Mouse (Mus musculus): ENCODE measurements at regions not wholly inside any gene's neighbourhood (a gene's known extent, or its start where the extent isn't known, plus 50 kb on each side); places are given as distances from the start of the nearest gene placed in this dataset.

- no peak for TF ChIP-seq GATA1 (IDR thresholded peaks at IDR 0.05; ENCODE audit: borderline replicate concordance, low read length)
- TF ChIP-seq FLI1 (IDR thresholded peaks at IDR 0.05; ENCODE audit: low read length), result no peak
- Histone ChIP-seq H3K27me3 (replicated peaks) (peaks cover 3% of the 10 kb centered on the region), H3K4me3 (replicated peaks) (no peak overlapping the region), H3K9me3 (peaks cover 5% of the 10 kb centered on the region; the same call in 1 of the 2 replicates), H3K4me1 (peaks cover 4% of the 10 kb centered on the region; the same call in 1 of the 2 replicates), H3K36me3 (replicated peaks; ENCODE audit: low read length) (no peaks in the 10 kb centered on the region)
Observed at GRCm38 (mm10) chr1:35759010-35759409, 309.2 kb upstream of the Hs6st1 start.

DNA sequence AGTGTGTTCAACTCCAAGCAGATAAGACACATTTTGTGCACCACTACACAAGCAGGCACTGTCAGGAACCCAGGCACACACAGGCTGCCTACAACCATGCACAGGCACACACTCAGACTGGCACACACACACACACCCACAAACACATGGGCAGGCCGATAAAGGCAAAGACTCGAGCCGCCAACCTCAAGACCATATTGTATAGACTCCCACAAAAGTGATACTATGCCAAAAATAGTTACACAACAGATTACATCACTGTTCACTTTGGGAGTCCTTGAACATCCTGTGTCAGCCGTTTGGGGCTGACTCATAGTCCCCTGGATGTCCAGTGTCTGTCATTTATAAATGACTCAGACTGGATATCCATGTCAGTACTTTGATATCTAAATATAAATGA lies 308.6 kb upstream of the Hs6st1 start:
- Histone ChIP-seq H3K27me3 (replicated peaks) (peaks cover 3% of the 10 kb centered on the region), H3K4me1 (peaks cover 4% of the 10 kb centered on the region; the same call in 1 of the 2 replicates), H3K4me3 (replicated peaks) (peak overlapping the region; percentile 12), H3K36me3 (replicated peaks; ENCODE audit: low read length) (no peaks in the 10 kb centered on the region), H3K9me3 (peaks cover 5% of the 10 kb centered on the region; the same call in 1 of the 2 replicates)
- TF ChIP-seq GATA1 (IDR thresholded peaks at IDR 0.05; ENCODE audit: borderline replicate concordance, low read length) (no peak), FLI1 (IDR thresholded peaks at IDR 0.05; ENCODE audit: low read length) (no peak)

DNA sequence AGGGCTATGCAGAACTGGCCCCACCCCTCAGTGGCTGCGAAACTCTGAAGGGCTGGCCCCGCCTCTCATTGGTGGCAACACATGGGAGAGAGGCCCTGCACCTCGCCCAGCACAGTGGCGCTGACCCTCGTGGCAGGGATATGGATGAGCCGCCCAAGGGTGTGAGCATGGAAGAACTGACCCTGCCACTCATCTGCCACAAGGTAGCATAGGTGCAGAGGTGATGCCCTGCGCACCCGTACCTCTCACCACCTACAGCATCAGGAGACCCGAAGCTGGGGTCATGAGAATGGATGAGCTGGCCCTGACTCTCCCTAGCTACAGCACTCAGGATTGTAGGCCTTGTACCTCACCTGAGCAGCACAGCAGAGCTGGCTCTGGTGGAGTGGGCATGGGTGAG lies 305.1 kb upstream of the Hs6st1 start:
- Histone ChIP-seq H3K27me3 (replicated peaks) (peaks cover 5% of the 10 kb centered on the region), H3K36me3 (replicated peaks; ENCODE audit: low read length) (no peaks in the 10 kb centered on the region), H3K9me3 (peaks cover 5% of the 10 kb centered on the region; the same call in 1 of the 2 replicates), H3K4me3 (replicated peaks) (no peak overlapping the region), H3K4me1 (peaks cover 4% of the 10 kb centered on the region; the same call in 1 of the 2 replicates)
- no peak for TF ChIP-seq GATA1 (IDR thresholded peaks at IDR 0.05; ENCODE audit: borderline replicate concordance, low read length)
- TF ChIP-seq FLI1 (IDR thresholded peaks at IDR 0.05; ENCODE audit: low read length), result no peak

- H3K27me3 ChIP-seq (replicated peaks), result peaks cover 5% of the 10 kb centered on the region
- peaks cover 5% of the 10 kb centered on the region; the same call in 1 of the 2 replicates for H3K9me3 ChIP-seq
- no peak for TF ChIP-seq GATA1 (IDR thresholded peaks at IDR 0.05; ENCODE audit: borderline replicate concordance, low read length)
- no peak for TF ChIP-seq FLI1 (IDR thresholded peaks at IDR 0.05; ENCODE audit: low read length)
- no peak overlapping the region for H3K4me3 ChIP-seq (replicated peaks)
- H3K36me3 ChIP-seq (replicated peaks; ENCODE audit: low read length), result no peaks in the 10 kb centered on the region
- peaks cover 4% of the 10 kb centered on the region; the same call in 1 of the 2 replicates for H3K4me1 ChIP-seq
Observed at GRCm38 (mm10) chr1:35763456-35763855, 304.7 kb upstream of the Hs6st1 start.

GRCm38 (mm10) chr1:35764068-35764467 lies 304.1 kb upstream of the Hs6st1 start:
- TF ChIP-seq GATA1 (IDR thresholded peaks at IDR 0.05; ENCODE audit: borderline replicate concordance, low read length), result no peak
- TF ChIP-seq FLI1 (IDR thresholded peaks at IDR 0.05; ENCODE audit: low read length), result no peak
- Histone ChIP-seq H3K9me3 (peaks cover 5% of the 10 kb centered on the region; the same call in 1 of the 2 replicates), H3K4me1 (peaks cover 4% of the 10 kb centered on the region; the same call in 1 of the 2 replicates), H3K4me3 (replicated peaks) (no peak overlapping the region), H3K27me3 (replicated peaks) (peaks cover 5% of the 10 kb centered on the region), H3K36me3 (replicated peaks; ENCODE audit: low read length) (no peaks in the 10 kb centered on the region)

DNA sequence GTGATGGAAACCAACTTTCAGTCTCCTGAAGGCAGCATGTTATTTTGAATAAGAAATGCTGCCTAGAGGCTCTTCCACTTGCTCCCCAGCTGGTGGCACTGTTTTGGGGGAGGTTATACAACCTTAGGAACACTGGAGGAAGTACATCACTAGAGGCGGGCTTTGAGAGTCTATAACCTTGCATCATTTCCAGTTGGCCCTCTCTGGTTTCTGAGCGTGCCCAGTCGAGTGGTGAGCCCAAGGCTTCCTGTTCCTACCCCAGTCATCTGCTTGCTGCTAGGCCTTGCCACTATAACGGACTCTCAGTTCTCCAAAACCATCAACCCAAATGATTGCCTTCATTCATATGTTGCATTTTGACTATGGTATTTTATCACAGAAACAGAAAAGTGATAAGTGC lies 302.5 kb upstream of the Hs6st1 start:
- Histone ChIP-seq H3K36me3 (replicated peaks; ENCODE audit: low read length) (no peaks in the 10 kb centered on the region), H3K4me1 (no peaks in the 10 kb centered on the region; the same call in 1 of the 2 replicates), H3K27me3 (replicated peaks) (peaks cover 5% of the 10 kb centered on the region), H3K9me3 (peaks cover 5% of the 10 kb centered on the region; the same call in 1 of the 2 replicates), H3K4me3 (replicated peaks) (no peak overlapping the region)
- no peak for TF ChIP-seq FLI1 (IDR thresholded peaks at IDR 0.05; ENCODE audit: low read length)
- TF ChIP-seq GATA1 (IDR thresholded peaks at IDR 0.05; ENCODE audit: borderline replicate concordance, low read length), result no peak

DNA sequence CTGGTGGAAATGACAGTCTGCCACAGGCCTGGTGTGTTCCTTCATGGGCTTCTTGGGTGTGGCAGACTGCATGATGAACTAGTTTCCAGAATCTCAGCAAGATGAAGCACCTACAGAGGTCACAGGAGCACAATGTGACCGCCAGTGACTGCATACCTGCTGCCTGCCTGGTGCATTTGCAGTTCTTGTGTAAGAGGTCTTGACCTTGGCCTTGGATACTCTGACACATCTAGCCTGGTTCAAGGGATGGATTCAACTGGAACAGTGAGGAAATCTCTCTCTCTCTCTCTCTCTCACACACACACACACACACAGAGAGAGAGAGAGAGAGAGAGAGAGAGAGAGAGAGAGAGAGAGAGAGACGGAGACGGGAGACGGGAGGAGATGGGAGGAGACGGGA lies 301.9 kb upstream of the Hs6st1 start:
- peaks cover 5% of the 10 kb centered on the region for H3K27me3 ChIP-seq (replicated peaks)
- no peaks in the 10 kb centered on the region for H3K36me3 ChIP-seq (replicated peaks; ENCODE audit: low read length)
- no peaks in the 10 kb centered on the region; the same call in 1 of the 2 replicates for H3K4me1 ChIP-seq
- H3K4me3 ChIP-seq (replicated peaks), result no peak overlapping the region
- TF ChIP-seq FLI1 (IDR thresholded peaks at IDR 0.05; ENCODE audit: low read length) (no peak), GATA1 (IDR thresholded peaks at IDR 0.05; ENCODE audit: borderline replicate concordance, low read length) (no peak)
- H3K9me3 ChIP-seq, result peaks cover 5% of the 10 kb centered on the region; the same call in 1 of the 2 replicates

GRCm38 (mm10) chr1:35772567-35772966 lies 295.6 kb upstream of the Hs6st1 start:
- peaks cover 5% of the 10 kb centered on the region for H3K27me3 ChIP-seq (replicated peaks)
- H3K9me3 ChIP-seq, result no peaks in the 10 kb centered on the region
- H3K4me3 ChIP-seq (replicated peaks), result no peak overlapping the region
- H3K4me1 ChIP-seq, result no peaks in the 10 kb centered on the region
- no peaks in the 10 kb centered on the region for H3K36me3 ChIP-seq (replicated peaks; ENCODE audit: low read length)
- TF ChIP-seq FLI1 (IDR thresholded peaks at IDR 0.05; ENCODE audit: low read length) (no peak), GATA1 (IDR thresholded peaks at IDR 0.05; ENCODE audit: borderline replicate concordance, low read length) (no peak)

DNA sequence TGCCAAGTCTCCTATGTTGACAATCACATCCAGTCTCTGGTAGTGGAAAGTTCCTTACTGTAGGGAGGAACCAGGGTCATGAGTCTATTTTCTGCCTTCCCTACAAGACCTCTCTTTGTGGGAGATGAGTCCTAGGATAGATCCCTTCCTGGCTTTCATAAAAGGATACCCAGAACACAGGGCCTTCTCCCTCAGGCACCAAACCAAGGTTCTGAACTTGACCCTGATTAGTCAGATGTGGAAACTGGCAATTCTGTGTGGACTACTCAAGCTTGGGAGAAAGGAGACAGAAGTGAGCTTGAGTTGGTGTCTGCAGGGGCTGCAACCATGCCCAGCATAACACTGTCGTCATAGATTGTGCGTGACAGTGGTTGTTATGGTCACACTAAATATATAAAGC lies 293.6 kb upstream of the Hs6st1 start:
- Histone ChIP-seq H3K4me3 (replicated peaks) (no peak overlapping the region), H3K27me3 (replicated peaks) (peaks cover 8% of the 10 kb centered on the region), H3K4me1 (no peaks in the 10 kb centered on the region), H3K9me3 (no peaks in the 10 kb centered on the region), H3K36me3 (replicated peaks; ENCODE audit: low read length) (no peaks in the 10 kb centered on the region)
- TF ChIP-seq GATA1 (IDR thresholded peaks at IDR 0.05; ENCODE audit: borderline replicate concordance, low read length) (no peak), FLI1 (IDR thresholded peaks at IDR 0.05; ENCODE audit: low read length) (no peak)

GRCm38 (mm10) chr1:35782668-35783067 lies 285.5 kb upstream of the Hs6st1 start:
- Histone ChIP-seq H3K36me3 (replicated peaks; ENCODE audit: low read length) (no peaks in the 10 kb centered on the region), H3K9me3 (no peaks in the 10 kb centered on the region), H3K4me1 (no peaks in the 10 kb centered on the region; the same call in 1 of the 2 replicates), H3K27me3 (replicated peaks) (peaks cover 10% of the 10 kb centered on the region), H3K4me3 (replicated peaks) (peak overlapping the region; percentile 26)
- TF ChIP-seq FLI1 (IDR thresholded peaks at IDR 0.05; ENCODE audit: low read length) (no peak), GATA1 (IDR thresholded peaks at IDR 0.05; ENCODE audit: borderline replicate concordance, low read length) (no peak)

All from megakaryocyte, embryonic 14.5 days (primary cell).